Mouse (Mus musculus) T-helper 2 cell (primary cell): ENCODE measurements around the gene Pax5.

Experiments
- in situ Hi-C: fragments of 300-600 bp; cut with MboI, MseI; formaldehyde crosslinking; loops from one replicate; pipeline ENCODE4 v1.15.1; 2025; ENCODE audit warnings: high pct_unique_total_duplicates

Gene Pax5

DNA sequence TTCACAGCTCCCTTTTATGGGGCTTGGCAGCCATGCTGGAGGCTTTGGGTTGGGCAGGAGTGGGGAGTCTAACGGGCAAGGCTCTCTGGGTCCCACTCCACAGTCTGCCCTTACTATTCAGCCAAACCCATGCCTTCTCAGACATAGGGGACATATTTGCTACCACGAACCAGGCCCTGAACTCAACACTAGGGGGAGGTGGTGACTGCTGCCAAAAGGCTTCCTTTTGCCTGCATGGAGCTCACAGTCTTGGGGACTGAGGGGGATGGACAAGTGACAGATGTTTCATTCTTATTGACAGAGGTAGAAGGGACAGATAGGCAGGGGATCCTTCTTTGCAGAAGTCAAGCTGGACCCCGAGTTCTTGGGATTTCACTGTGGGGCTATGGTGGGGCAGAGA, 42.1 kb downstream of the Pax5 start:
- in situ Hi-C loops, result no loop called here

DNA sequence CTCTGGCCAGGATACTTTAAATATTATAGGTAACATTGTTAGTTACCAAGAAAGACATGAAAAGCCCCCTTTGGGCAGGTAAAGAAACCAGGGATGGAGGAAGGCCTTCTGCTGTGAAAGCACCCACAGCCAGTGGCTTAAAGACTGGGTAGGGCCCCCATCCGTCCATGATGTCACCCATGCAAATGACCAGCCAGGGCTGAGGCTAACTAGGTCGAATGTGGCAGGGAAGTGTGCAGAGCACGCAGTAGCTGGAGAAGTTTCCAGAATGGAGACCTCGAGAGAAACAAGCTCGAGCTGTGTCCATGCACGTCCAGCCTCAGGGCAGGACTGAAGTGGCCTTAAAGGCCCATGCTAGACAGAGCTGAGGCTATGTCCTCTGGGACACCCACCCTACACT, 42.9 kb downstream of the Pax5 start:
- in situ Hi-C loops, result no loop called here

DNA sequence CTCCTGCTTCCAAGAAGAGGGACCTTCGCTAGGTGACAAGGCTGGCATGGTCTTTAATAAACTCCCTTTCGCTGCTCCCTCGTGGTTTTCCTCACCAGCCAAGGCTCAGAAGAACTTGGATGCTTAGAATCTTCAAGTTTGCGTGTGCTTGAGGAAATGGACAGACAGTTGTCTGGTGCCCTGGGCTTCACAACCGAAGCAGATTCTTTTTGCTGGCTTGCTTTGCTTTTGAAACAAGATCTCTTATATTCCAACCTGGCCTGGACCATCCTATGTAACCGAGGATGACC, 45.6 kb downstream of the Pax5 start:
- in situ Hi-C loops, result no loop called here

DNA sequence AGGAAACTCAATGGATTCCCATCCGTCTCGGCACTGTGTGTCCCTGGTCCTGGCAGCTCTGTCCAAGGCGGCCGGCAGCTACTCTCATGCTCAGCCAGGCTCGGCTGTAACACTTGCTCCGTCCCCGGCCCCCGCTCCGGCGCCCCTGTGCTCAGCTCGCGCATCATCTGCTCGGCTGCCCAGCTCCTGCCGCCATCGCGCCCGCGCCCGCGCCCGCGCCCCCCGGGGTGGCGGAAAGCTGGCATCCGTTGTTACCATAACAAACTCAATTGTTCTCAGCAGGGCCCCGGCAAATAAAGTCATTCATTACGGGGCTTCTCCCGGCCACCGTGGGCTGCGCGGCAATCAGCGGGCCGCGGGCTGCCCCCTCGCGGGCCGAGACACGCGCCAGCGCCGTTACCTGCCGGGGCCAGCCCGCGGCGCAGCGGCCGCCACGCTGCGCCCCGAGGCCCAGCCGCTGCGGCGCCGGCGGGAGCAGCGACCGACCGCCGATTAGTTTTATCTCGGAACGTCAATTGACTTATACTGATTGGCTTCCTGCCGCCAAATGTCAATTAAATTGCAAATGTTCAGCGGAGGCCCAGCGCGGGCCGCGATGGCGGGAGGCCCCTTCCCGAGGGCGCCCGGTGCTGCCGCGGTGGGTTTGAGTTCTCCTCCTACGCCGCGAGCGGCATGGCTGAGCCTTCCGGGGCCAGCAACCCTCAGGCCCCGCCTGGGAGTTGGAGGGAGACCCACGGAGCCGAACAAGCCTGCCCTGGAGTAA, 46.1 kb downstream of the Pax5 start:
- in situ Hi-C loops, result no loop called here

DNA sequence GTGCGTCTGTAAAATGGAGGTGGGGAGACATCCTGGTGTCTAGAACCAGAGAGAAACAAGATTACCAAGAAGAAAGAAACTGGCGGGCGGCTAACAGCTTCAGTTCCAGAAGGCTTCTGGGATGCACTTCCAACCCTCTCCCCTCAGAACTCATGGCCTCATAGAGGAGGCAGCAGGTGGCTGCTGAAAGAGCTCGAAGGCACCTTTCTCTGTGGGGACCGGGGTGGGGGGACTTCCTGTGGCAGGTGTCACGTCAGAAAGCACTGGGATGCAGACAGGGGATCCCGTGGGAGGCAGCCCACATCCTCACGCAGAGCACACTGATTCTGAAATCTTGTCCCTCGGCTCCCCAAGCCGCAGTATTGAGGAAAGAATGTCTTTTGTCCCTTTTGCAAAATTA, 46.8 kb downstream of the Pax5 start:
- in situ Hi-C loops, result no loop called here

DNA sequence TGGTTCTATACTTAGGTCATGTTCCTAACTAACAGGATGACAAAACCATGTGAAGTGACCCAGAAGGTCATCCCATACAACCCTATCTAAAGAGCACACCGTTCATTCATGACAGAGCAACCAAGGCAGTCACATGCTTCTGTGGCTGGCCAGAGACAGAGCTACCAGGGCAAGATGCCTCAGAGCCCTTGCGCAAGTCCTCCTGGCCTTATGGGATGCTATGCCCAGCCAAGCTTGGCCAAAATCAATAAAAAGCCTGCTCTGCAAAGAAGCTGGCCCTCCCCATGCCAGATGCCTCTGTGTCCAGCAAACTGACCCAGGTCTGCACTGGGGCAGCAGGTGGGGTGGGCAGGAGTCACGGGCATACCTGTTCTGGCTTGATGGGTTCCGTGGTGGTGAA, 65.1 kb downstream of the Pax5 start:
- in situ Hi-C loops, result no loop called here

DNA sequence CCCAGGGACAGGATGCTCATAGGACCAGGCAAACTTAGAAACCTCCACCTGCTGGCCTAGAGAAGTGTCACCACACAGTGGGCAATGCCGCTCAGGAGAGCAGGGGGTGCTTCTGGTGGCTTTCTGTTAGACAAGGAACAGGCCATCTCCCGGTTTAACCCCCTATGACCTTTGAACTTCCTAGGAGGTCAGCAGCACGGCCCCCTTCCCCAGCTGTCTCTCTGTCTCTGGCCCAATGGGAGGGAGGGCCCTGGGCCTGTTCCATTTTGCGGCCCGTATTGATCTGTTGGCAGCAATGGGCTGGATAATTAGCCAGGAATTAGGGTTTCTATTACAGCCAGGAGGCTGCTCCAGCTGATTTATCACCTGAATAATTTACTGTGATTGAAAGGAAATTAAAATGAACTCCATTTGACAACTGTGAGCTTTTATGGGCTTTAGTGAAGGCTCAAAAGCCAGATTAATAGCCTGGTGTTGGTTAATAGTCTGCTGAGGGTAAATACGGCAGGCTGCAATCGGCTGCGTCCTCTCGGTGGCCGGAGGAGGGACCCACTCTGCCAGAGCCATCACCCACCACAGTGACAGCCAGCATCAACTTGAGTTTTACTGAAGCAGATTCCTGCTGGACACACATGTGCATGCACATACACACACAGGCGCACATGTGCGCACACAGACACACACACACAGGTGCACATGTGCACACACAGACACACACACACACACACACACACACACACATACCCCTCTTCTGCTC, 68.3 kb downstream of the Pax5 start:
- in situ Hi-C loops, result no loop called here

DNA sequence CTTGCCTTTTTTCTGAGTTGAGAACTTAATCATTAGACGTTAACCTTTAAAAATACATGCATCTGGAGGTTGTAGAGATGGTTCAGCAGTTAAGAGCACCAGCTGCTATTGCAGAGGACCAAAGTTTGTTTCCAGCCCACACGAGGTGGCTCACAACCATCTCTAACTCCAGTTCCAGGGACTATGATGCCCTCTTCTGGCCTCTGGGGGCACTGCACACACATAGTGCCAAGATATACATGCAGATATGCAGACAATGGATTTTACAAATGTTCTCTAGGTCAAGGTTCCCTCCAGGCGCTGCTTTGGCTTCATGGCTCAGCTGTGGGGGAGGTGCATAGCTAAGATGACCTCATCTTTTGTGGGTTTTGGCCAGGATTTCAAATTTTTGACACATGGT, 74.7 kb downstream of the Pax5 start:
- in situ Hi-C loops, result no loop called here

DNA sequence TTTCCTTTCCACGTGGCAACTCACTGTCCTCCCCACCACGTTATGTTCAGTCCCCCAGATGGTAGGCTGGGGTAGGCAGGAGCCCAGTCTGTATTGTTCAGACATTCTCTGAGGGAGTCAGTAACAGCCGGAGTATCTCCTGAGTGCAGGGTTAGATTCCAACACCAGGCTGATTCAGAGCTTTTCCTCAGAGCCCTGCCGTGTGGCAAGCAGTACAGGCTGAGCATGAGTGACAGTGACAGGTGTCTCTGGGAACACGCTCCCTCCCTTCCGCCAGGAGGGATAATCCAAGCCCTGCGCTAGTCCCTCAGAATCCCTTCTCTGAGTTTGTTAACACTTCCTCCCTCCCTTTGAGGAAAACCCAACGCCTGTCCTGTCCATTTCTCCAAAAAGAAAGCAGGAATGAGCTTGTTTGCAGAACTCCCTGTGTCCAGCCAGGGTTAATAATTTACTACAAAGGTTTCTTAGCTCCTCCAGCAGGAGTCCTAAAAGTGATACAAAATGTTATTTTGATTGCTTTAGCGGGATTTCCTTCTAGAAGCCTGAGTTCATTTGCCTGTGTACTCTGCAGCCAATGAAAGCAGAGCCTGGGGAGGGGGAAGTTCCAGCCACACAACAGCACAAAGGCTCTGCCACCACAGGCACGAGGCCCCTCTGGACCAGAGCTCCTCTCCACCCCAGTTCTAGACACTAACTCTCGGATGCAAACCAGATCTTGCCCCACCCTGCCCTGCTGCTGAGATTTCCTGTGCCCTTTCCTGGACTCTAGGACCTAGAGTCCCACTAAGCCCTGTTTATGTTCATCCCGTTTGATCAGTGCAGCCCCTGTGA, 76.4 kb downstream of the Pax5 start:
- in situ Hi-C loops, result no loop called here

DNA sequence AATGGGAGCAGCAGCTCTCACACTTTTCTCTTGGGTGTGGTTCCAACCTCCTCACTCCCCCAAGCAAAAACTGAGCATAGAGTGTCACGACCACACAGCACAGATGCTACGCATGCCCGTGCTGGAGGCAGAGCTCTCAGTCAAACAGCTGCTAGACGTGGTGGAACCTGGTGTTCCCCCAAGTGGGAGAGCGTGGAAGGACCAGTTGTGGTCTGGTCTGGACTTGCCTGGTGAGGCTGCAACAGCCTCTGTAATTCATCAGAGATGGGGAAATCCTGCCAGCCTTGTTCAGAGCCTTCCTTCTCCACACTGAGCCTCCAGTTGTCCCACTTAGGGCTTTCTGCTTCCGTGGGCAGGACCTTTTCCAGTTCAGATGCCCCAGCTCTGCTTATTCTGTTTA, 80.2 kb downstream of the Pax5 start:
- in situ Hi-C loops, result no loop called here

DNA sequence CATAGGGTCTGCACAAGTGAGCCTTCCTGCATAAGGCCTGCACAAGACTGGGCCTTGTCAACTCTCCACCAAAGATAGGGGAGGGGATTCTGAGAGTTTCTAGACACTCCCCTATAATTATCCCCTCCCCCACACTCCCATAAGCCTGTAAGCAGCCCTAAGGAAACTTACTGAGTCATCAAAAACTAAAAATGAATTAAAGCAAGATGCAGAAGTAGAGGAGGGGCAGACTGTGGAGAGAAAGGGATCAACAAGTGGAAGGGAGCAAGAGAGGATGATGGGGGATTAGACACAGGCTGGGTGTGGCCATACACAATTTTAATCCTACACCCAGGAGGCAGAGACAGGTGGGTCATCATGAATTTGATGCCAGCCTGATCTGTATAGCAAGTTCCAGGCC, 82.4 kb downstream of the Pax5 start:
- in situ Hi-C loops, result no loop called here

DNA sequence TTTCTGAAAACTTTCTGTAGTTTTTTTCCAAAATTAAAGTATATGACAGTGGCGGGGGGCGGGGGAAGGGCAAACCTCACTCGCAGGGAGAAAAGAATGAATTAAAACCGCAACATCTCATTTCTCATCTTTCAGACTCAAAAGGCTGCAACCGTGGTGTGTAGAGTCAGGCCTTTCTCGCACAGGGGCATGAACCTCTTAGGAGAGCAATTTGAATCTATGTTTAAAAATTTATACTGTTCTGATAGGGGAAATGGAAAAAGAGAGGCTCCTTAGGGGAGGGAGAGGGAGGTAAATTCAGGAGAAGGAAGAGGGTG, 85.2 kb downstream of the Pax5 start:
- in situ Hi-C loops, result no loop called here

DNA sequence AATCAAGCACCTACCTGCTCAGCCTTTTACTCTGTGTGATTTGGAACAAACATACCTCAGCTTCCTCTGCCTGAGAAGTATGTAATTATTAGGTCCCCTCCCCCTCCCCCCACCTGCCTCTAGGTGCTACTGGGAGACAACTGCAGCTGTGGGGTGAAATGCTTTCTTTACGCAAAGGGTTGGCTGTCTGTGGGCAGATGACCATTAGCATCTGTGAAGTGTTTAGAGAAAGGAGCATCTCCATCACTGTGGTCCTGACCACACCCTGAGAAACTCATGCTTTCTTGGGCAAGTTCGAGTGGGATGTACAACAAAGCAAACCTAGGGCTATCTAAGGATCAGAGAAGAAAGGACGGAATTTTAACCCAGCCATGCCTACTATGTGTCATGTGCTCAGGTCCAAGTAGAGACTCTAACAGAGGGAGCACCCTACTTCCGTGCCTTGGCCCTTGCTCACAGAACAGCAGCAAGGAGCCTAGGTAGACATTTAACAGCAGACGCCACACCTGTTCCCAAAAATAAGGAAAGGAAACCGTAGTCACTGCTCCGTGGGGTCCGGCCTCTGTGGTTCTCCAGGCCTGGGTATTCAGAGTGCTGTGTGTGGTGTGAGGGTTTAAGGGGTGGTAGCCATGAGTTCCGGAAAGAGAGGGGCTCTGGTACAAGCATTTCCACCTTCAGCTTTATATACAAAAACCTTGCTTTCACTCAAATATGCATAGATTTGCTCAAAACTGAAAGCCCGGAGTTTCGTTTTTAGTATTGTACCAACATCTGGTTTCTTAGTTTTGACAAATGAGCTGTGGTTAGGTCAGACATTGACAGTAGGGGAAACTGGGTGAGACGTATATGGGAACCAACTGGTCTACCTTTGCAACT, 85.8 kb downstream of the Pax5 start:
- in situ Hi-C loops, result no loop called here

DNA sequence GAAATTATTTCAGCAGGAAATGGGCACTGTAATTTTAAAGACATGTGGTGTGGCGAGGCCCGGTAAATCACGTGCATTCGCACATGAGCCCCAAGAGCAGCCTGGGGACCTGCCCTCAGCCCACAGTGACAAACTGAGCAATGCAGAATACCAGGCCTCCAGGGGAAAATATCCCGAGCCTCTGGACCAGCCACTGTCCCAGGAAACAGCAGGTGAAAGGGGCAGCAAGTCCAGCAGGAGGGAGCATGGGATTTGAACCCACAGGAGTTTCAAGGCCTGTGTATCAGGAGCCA, 86.9 kb downstream of the Pax5 start:
- in situ Hi-C loops, result no loop called here

DNA sequence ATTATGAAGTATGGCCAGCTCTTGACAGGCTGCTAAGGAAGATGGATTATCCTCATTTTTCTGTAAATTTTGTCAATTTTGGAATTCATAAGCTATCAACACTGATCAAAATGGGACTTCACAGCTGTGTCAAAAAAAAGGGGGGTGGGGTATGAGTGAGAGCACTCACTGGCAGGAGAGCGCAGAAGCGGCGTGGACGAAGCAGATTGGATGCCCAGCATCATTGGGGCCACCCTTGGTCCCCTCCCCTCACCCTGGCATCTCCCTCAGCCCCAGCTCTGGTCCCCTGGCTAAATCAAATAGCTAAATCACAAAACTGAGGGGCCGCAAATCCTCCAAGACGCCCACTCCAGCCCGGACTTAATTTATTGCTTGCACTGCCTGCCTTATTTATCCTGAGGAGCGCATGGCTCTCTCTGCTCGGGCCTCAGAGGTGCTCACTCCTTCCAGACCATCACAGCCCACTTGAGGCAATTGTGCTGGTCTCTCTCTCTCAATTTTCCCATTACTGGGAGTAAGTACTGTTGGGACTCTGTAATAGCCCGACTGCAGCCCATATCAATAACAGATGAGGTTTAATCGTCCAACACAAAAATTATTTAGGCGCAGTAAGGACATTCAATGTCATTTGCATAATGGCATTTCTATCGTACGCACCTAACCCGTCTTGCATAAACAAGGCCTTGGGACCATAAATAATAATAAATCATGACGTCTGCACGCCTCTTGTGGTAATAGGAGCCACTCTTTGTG, 87.4 kb downstream of the Pax5 start:
- in situ Hi-C loops, result no loop called here

DNA sequence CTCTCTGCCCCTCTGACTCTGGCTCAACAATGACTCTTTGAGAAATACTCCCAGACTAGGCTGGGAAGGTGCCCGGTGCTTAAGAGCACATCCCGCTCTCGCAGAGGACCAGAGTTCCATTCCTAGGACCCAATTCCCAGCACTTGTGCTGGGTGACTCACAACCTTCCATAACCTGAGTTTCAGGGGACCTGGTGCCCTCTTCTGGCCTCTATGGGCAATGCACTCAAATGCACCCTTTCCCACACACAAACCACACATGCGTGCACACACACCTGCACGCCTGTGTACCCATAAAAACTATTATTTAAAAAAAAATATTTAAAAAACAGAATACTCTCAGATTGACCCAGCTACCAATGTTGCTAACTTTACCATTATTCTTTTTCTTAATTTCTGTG, 90.0 kb downstream of the Pax5 start:
- in situ Hi-C loops, result no loop called here

DNA sequence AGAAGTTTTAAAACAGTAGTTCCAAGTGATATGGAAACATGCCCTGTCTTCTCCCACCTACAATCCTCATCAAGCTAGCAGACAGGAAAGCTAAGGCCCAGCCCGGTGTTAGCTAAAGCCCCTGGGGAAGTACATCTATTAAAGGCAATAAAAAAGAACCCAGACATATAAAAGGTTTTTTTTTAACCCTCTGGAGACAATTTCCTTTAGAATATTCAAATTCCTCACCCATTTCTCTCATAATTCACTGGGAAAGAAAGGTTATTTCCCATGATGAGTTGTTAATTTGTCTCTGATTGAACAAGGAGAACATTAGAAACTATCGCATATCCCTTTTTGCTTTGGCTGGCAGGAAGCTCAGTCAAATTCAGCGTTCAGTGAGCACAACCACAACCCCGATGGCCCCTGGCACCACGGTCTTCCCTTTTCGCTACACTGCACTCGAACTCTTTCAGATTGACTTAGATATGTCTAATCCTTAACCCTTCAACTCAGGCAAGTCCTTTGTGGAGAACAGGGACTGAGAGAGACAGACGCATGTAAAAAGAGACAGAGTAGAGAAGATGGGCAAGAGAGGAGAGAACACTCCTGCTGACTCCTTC, 96.1 kb downstream of the Pax5 start:
- in situ Hi-C loops, result no loop called here

DNA sequence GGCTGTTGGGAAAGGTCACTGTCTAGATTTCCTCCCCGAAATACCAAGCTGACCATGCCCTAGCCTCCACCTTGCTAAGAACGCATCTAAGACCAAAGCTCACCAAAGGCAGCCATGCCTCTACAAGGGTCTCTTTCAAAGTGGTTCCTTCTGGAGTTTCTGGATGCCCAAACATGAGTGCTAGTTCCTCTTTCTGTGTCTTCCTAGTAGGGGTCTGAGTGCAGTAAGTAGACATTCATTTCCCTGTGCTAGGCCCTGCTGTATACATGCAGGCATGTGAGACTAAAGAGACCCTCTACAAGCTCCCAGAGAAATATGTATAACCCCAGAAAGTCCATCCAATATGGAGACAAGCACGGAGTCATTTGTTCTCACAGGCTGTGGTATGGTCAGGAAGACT, 97.9 kb downstream of the Pax5 start:
- in situ Hi-C loops, result no loop called here

DNA sequence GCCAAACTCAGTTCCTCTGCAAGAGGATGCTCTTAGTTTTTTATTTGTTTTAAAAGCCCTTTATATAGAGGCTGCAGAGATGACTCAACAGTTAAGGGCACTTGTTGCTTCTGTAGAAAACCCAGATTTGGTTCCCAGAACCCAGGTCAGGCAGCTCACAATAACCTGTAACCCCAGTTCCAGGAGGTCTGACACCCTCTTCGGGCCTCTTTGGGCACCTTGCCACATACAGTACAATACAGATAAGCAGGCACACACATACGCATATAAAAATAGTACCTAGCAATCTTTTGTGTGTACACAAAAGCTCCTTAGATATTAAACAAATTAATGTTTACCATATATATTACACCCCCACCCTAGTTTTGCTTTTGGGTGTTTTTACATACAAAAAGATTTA, 104.8 kb downstream of the Pax5 start:
- in situ Hi-C loops, result no loop called here

DNA sequence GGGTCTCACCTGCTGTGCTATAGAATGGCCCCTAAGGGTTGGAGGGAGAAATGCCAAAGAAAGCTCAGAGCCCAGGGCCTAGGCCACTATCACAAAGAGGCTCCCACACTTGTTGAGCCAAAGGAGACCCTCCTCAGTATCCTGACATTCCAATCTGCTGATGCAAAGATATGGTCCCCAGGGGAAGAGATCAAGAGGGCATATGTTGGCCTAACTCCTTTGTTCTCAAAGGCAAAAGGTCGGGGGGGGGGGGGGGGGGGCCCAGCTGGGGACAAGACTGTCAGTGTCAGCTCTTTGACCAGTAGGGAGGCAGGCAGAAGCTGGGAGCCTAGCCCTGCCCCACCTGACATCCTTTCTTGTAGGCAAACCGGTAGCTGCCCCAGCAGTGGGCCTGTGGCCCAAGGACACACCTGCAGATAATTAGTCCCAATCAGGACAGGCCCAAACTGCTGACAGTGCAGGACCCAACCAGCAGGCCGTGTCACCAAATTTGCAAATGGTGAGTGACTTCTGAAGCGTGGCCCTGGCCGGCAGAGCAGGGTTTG, 108.0 kb downstream of the Pax5 start:
- in situ Hi-C loops, result no loop called here

DNA sequence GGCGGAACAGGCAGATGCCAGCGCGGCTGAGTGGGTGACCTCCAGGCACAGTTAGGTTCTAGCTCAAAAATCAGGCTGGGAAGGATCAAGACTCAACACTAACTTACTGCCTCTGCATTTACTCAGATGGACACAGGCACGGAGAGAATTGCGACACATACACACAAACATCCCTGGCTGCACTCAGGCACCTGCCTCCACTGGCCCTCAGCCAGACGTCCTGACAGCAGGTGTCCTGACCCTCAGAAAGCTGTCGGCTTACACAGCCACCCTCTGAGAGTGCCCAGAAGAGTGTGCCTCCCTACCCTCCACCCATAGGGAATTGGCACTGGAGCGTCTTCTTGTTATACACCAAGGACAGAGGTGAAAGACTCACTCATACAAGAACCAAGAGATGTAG, 108.9 kb downstream of the Pax5 start:
- in situ Hi-C loops, result no loop called here
